Mouse (Mus musculus) thymus, postnatal 10 days (tissue): ENCODE measurements at regions not wholly inside any gene's neighbourhood (a gene's known extent, or its start where the extent isn't known, plus 50 kb on each side); places are given as distances from the start of the nearest gene placed in this dataset.
"Not testable (repeated sequence)": the region's sequence is repeated elsewhere in the genome, so short reads cannot be mapped to it uniquely, and the experiment has no call there.

Experiments
- DNase-seq, 2 experiments: peaks; one replicate each; pipeline ENCODE4 v3.0.0; 2021; ENCODE audit warnings: low spot score in 2 of 2

DNA sequence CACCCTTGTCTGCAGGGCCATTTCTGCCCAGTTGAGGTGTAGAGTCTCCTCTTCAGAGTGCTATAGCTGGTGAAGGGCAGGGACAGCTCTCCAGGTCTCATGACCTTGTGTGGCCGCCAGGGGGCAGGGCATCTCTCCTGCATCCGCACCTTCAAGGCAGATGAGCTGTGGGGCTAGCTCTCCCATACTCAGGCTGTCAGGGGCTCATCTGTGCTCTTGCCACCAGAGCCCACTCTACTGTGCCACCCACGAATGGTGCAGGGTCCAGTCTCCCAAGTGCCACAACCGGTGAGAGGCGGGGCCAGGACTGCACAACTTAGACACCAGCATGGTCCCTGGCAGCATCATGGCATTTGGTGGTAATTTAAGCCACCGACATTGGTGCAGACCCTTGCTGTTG is 111.3 kb downstream of the Syt10 start:
- DNase-seq, result peak in 1 of 2 experiments; percentile 6

DNA sequence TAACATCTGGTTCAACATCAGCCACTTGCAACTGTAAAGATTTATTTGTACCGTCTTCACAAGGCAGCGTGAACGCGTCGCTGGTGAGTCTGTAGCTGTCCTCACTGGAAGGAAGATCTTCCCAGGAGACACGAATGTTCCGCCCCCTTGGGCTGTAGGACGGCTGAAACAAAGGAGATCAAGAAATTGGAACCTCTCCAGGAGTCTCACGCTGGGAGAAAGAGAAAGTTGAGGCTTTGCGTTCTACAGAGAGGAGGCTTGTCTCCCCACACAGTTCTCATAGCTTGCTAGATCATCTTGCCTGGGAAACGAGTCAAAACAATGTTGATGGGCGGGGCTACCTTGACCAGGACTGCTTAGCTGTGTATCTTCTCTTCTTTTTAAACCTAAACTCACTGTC is 117.3 kb downstream of the Syt10 start:
- DNase-seq, result no peak

DNA sequence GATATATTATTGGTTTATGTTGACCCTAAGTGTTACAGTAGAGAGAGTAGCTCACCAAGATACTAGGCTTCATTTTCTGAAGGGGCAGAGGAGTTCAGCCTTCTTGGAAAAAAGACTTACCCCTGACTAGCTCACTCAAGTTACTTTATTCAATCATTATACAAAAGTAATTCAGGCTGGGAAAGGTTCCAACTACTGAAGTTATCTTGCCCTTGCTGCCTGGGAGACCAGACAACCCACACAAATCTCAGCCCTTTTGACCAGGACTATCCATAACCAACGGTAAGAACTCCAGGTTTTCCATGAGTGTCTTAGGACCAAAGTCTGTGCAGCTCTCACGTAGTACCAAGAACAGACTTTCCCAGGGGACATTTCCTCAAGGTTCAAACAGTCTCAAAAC is 105.5 kb upstream of the Rabl2 start:
- no peak for DNase-seq

DNA sequence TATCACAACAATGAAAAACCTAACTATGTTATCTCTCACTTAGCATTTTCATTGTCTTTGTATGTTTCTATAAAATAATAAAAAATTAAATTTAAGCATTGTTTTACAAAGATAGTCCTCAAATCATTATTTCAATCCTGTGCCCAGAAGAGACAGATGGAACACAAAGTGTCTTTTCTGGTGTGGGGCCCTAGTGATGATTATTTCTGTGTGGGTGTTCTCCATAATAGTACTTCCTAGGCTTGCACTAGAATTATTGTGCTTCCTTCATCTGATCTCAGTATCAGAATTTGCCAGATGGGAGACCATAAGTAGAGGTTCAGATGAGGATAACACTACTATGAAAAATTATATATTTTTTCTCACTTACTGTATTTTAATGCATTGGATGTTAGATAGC is 84.6 kb upstream of the Rabl2 start:
- DNase-seq, result no peak

DNA sequence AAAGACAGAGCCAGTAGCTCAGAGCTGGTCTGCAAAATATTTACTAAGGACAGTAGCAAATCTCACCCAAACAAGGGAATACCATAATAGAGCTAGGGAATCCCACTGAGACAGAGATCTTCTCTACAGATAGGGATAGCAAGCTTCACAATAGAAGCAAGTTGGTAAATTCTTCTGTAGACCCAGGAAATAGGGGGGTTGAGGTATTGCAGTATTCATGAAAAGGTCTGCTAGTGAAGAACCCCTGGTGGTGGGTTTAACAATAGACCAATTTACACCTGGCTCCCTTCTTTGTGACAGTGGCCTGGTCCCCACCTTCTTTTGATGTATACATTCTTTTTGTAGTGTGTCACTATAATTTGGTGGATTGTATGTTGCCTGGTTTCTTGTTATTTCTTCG is 64.8 kb upstream of the Rabl2 start:
- DNase-seq, result not testable (repeated sequence)
